Mouse (Mus musculus): ENCODE data around the gene Lrch1. TPM values are rescaled to one million over a fixed set of nuclear protein-coding genes. Genes with fewer than 3 reads are reported as not detected.

Gene Lrch1
- total RNA-seq, 2 experiments from 2014 or later = 3.1 to 4.0 TPM

GRCm38 (mm10) chr14:74767892-74768291 is 179.8 kb downstream of the Lrch1 start:
- no peak for DNase-seq
- intact Hi-C loops (cut with DNase I) = no loop called here

DNA sequence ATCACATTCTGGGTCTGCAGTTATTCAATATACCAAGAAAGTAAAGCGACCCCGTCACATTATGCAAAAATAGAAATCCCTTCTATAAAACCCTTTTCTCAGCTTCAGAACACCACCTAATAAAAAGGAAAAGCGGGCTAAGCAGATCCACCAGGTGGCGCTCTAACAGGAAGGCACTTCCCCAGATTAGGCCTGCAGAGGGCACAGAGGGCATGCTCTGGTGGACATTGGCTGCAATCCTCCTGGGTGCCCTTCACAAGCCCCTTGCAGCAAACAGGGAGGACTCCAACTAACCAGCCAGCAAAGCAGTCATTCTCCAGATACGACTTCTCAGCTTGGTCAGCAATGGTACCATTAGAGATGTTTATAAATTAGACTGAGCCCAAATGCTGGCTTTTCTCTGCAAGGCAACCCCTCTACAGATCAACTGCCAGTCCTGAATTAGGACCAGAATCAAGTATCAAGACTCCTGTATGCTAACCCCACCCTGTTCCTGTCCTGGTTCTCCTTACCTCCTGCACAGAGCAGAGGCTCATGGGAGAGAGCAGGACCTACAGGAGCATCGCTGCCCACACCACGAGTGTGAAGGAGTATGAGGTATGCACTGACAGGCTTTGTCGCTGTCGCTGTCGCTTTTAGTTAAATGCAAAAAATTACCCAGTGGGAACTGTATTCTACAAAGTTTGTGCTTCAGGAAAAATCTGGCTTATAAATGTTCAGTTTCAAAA is 183.3 kb downstream of the Lrch1 start:
- intact Hi-C loops (cut with DNase I) = loop anchor here (1.0 to 5.0 kb wide), 2 partner anchors 183 to 226 kb away; partner anchors contain the start of gene Lrch1

DNA sequence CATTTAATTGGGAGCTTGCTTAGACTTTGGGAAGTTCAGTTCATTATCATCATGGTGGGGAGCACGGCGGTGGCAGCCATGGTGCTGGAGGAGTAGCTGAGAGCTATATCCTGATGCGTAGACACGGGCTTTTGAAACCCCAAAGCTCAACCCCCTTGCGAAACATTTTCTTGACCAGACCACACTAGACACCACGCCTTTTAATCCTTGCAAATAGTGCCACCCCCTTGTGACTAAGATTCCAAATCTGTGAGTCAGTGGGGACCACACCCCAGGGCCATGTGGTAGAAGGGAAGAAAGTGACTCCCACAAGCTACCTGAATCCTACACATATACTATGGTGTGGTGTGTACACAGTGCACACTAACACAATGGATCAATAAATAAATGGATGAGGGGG is 210.8 kb downstream of the Lrch1 start:
- intact Hi-C loops (cut with DNase I) = no loop called here
- DNase-seq = no peak

More for the DNA sequence above, 183.3 kb downstream of the Lrch1 start:
- DNase-seq = peak; percentile 53 to 62

DNA sequence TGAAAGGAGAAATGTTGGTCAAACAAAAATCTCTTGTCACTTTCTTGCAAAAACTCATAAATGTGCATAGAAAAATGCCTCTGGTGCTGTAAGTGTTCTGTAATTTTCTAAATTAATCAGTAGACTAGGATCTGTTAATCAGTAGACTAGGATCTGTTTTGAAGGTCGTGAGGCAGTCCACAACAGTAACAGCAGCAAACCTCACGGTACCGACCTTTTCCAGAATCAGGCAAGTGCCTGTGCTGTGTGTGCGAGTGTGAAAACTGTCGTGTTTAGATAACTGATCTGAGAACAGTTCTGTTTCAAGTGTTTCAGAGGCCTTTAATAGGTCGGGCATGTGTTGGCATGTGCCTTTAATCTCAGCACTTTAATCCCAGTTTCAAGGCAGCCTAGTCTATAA is 212.2 kb downstream of the Lrch1 start:
- intact Hi-C loops (cut with DNase I) = no loop called here
- no peak for DNase-seq

DNA sequence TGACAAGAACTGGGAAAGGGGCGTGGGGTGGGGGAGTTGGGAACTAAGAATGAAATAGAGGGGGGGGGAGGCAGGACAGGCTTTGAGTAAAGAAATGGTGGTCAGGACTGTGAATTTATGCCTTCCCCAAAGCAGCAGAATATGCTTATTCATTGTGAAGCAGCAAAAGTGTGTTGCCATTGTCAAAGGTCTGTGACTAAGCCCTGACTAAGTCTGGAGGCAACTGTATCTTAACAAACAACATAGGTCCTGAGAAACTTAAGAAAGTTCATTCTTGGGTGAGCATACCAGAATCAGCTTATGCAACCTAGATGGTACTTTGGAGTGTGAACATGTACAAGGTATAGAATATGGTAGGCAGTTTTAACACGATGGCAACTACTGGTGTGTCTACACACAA is 214.3 kb downstream of the Lrch1 start:
- intact Hi-C loops (cut with DNase I) = no loop called here
- DNase-seq = no peak

DNA sequence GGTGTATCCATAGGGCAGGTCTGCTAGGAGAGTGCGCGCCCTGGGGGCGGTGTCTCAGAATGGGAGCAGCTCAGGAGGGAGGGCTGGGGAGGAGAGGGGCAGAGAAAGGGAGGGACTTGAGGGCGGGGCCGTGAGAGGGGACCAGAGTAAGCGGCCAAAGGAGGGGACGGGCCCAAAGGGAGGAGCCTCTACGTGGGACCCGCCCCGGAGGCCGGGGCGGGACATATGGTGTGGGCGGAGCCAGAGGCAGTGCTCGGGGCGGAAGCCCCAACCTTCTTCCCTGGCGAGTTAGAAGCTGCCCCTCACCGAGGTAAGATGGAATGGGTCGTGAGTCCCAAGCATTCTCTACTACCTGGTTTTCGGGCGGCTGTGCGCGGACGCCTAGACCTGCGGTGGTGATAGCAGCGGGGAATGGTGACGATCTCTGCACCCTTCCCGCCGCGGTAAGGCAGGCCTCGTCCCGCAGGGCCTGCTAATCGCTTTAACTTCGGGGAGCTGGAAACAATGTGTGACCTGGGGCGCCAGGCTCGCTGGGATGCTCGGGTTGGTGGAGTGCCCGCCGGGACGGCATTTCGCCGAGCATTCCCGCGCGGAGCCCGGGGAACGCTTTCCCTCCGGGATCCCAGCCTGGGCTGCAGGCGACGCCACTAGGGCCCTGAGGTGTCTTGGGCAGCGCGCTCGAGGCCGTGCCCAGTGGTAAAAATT is 215.4 kb downstream of the Lrch1 start, which contains the start of gene Esd:
Esd (plus strand) TSS at position 219 of the 705 bp plus-strand sequence.
- intact Hi-C loops (cut with DNase I) = no loop called here
- peak; percentile 89 to 90 for DNase-seq

GRCm38 (mm10) chr14:74731221-74732078 is 216.2 kb downstream of the Lrch1 start:
- intact Hi-C loops (cut with DNase I) = no loop called here
- DNase-seq = no peak

- intact Hi-C loops (cut with DNase I) = no loop called here
- DNase-seq = no peak
Observed at GRCm38 (mm10) chr14:74723541-74723940, 224.1 kb downstream of the Lrch1 start.

GRCm38 (mm10) chr14:74709054-74709453 is 238.6 kb downstream of the Lrch1 start:
- intact Hi-C loops (cut with DNase I) = no loop called here
- no peak for DNase-seq

Other genes with a start within 250 kb of the Lrch1 start
- 10 to 100 TPM; 60.0 to 64.5 TPM for gene Esd, start 215.6 kb downstream of the Lrch1 start, total RNA-seq (2021)
- gene Rubcnl, start 68.2 kb upstream of the Lrch1 start, total RNA-seq (2021) = under 1 TPM; 0.10 to 0.12 TPM
- gene Lrrc63, start 183.0 kb upstream of the Lrch1 start, total RNA-seq (2021) = not detected
- gene Lcp1, start 183.2 kb upstream of the Lrch1 start, total RNA-seq (2021) = 1 to 10 TPM; 3.4 to 3.9 TPM